Mouse (Mus musculus) bone marrow macrophage, adult 2 months (primary cell): ENCODE measurements around the gene Pygb. TPM values are rescaled to one million over a fixed set of nuclear protein-coding genes. Genes with fewer than 3 reads are reported as not detected.

Experiments used
- H3K27ac ChIP-seq: 2 replicates; pipeline ENCODE4 v1.5.1; 2012; ENCODE audit warnings: low read depth, low read length; ENCODE audit not compliant: insufficient read depth
- H3K4me1 ChIP-seq: 2 replicates; pipeline ENCODE4 v1.6.1; 2012; ENCODE audit warnings: low read length; ENCODE audit not compliant: control insufficient read depth, insufficient read depth
- H3K4me3 ChIP-seq: 2 replicates; pipeline ENCODE4 v1.5.1; 2012; ENCODE audit warnings: mild to moderate bottlenecking, low read length, moderate library complexity; ENCODE audit not compliant: insufficient read depth
- CTCF ChIP-seq: IDR thresholded peaks from 2 replicates; pipeline ENCODE4 v1.5.1; 2012; ENCODE audit warnings: low read depth, mild to moderate bottlenecking, low read length, moderate library complexity
- POLR2A ChIP-seq: IDR thresholded peaks from 2 replicates; pipeline ENCODE4 v1.6.1; 2012; ENCODE audit warnings: mild to moderate bottlenecking, low read depth, low read length, borderline replicate concordance
- polyA plus RNA-seq: library from polyadenylated mRNA; stranded (reverse); fragments of >200 nt; gene quantifications from 2 replicates; pipeline ENCODE4 v1.2.4, GENCODE M21; 2012; ENCODE audit not compliant: missing spikeins, insufficient read depth, insufficient read length

Pygb gene
- polyA plus RNA-seq, 1 experiment = 33.9 TPM

DNA sequence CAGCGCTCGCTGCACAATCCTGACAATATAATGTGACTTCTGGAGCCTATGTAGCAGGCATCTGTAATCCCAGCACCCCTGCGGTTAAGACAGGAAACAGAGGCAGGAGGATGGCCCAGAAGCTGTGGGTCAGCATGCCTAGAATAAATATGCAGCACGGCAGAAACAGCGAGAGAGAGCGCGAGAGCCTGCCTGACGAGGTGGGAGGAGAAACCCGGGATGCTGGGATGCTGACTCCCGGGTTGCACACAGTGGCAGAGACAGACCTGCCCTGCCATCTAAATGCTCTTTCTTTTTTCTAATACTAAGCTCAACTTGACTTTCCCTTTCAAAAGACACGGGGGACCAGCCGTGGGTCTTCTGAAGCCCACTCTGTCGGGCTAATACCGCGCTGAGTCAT, 50.4 kb downstream of the Pygb start:
- Histone ChIP-seq H3K4me1 (peaks cover 53% of the 10 kb centered on the region), H3K27ac (peak overlapping the region; percentile 99), H3K4me3 (no peak overlapping the region)
- TF ChIP-seq CTCF (no peak), POLR2A (no peak)

DNA sequence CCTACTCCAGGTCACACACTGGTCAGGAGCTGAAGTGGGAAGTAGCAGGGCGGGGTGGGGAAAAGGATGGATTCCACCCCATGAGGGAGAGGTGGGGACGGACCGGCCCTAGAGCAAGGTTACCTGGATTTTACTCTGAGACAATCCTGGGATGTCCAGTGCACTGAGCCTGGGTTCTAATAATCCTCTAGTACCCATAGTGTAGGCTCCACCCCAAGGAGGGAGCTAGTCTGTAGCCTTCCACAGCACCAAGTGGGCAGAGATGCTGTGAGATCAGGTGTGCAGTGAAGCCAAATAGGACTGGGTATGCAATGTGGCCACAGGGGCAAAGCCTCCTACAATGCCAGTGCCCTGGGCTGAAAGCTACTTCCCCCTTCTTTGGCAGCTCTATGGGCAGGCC, 51.2 kb downstream of the Pygb start:
- no peak overlapping the region for H3K4me3 ChIP-seq
- H3K27ac ChIP-seq = peak overlapping the region; percentile 99
- no peak for TF ChIP-seq CTCF
- no peak for TF ChIP-seq POLR2A
- H3K4me1 ChIP-seq = peaks cover 53% of the 10 kb centered on the region

GRCm38 (mm10) chr2:150839686-150840471, 53.3 kb downstream of the Pygb start:
- peak overlapping the region; percentile 15; the same call in 1 of the 2 replicates for H3K4me3 ChIP-seq
- H3K27ac ChIP-seq = peak overlapping the region; percentile 99
- TF ChIP-seq CTCF (no peak), POLR2A (no peak)
- peaks cover 70% of the 10 kb centered on the region for H3K4me1 ChIP-seq

- peak overlapping the region; percentile 97 for H3K27ac ChIP-seq
These were observed 54.6 kb downstream of the Pygb start for GRCm38 (mm10) chr2:150841109-150841508.

GRCm38 (mm10) chr2:150842049-150842461, 55.5 kb downstream of the Pygb start:
- Histone ChIP-seq H3K27ac (peak overlapping the region; percentile 97), H3K4me1 (peaks cover 78% of the 10 kb centered on the region), H3K4me3 (peak overlapping the region; percentile 55)
- no peak for TF ChIP-seq CTCF
- no peak for TF ChIP-seq POLR2A

More at GRCm38 (mm10) chr2:150841109-150841508, 54.6 kb downstream of the Pygb start:
- peaks cover 74% of the 10 kb centered on the region for H3K4me1 ChIP-seq
- TF ChIP-seq POLR2A (no peak), CTCF (0 out of 2 replicates have a peak, but pooled peaks have one; percentile 12)
- peak overlapping the region; percentile 55 for H3K4me3 ChIP-seq

GRCm38 (mm10) chr2:150844798-150845197, 58.3 kb downstream of the Pygb start:
- Histone ChIP-seq H3K27ac (peak overlapping the region; percentile 83), H3K4me1 (peaks cover 64% of the 10 kb centered on the region), H3K4me3 (no peak overlapping the region)
- no peak for TF ChIP-seq POLR2A
- no peak for TF ChIP-seq CTCF

- Histone ChIP-seq H3K27ac (no peak overlapping the region), H3K4me3 (no peak overlapping the region)
- TF ChIP-seq POLR2A (no peak), CTCF (no peak)
These were observed 61.0 kb downstream of the Pygb start for GRCm38 (mm10) chr2:150847436-150847995.

GRCm38 (mm10) chr2:150851251-150851650, 64.7 kb downstream of the Pygb start:
- TF ChIP-seq CTCF = no peak
- TF ChIP-seq POLR2A = no peak
- no peak overlapping the region for H3K27ac ChIP-seq
- H3K4me3 ChIP-seq = no peak overlapping the region
- peaks cover 30% of the 10 kb centered on the region for H3K4me1 ChIP-seq

More at GRCm38 (mm10) chr2:150847436-150847995, 61.0 kb downstream of the Pygb start:
- peaks cover 63% of the 10 kb centered on the region for H3K4me1 ChIP-seq

- TF ChIP-seq POLR2A (no peak), CTCF (no peak)
- peaks cover 12% of the 10 kb centered on the region for H3K4me1 ChIP-seq
These were observed 68.7 kb downstream of the Pygb start for GRCm38 (mm10) chr2:150855186-150855585.

More at GRCm38 (mm10) chr2:150855186-150855585, 68.7 kb downstream of the Pygb start:
- no peak overlapping the region for H3K27ac ChIP-seq
- H3K4me3 ChIP-seq = no peak overlapping the region
